ENCODE assay signal across 13 mouse cellular contexts in genomic region chr11:102921491-102921890, GRCm38 (mm10). TPM values are rescaled to one million over a fixed set of nuclear protein-coding genes. Genes with fewer than 3 reads are reported as not detected.
DNase-seq lines count a peak whose midpoint lies in the region; ATAC-seq and TF ChIP-seq lines count a peak whose summit lies in the region.
"Had no signal": no experiment of that assay in that cellular context is flagged by ENCODE, and none has a peak within 500 bp of the region (broad histone marks: within the 10 kb centered on the region; RNA-seq: fewer than 3 reads in every experiment).

No protein-coding gene starts in this region.

- H3K4me3 ChIP-seq in heart, embryonic 10.5 days = no peak overlapping the region
- H3K4me3 ChIP-seq in heart, embryonic 11.5 days (ENCODE audit: low read depth, low read length) = no peak overlapping the region
- H3K4me3 ChIP-seq in liver, embryonic 14.5 days (ENCODE audit: insufficient read depth in 1 of 2, low read depth in 2 of 2, low read length in 2 of 2) = no peak overlapping the region
- no peak overlapping the region for H3K4me3 ChIP-seq in liver, postnatal 0 days (ENCODE audit: low read depth, low read length)
- no peak overlapping the region for H3K4me3 ChIP-seq in hindbrain, embryonic 14.5 days (replicated peaks; ENCODE audit: low read length)
- H3K4me3 ChIP-seq in midbrain, embryonic 15.5 days = no peak overlapping the region
- H3K4me3 ChIP-seq: kidney, embryonic 15.5 days had no signal

- H3K36me3 ChIP-seq in heart, embryonic 10.5 days = peaks cover 20% of the 10 kb centered on the region
- H3K36me3 ChIP-seq in heart, embryonic 11.5 days (ENCODE audit: control insufficient read depth, insufficient read depth, low read length) = 0 out of 2 replicates have a peak, but pooled peaks cover 2% of the 10 kb centered on the region
- peaks cover 41% of the 10 kb centered on the region for H3K36me3 ChIP-seq in liver, embryonic 14.5 days (replicated peaks; ENCODE audit: control insufficient read depth, insufficient read depth, low read depth)
- peaks cover 19% of the 10 kb centered on the region for H3K36me3 ChIP-seq in liver, postnatal 0 days (replicated peaks; ENCODE audit: insufficient read depth, low read length)
- no peaks in the 10 kb centered on the region for H3K36me3 ChIP-seq in hindbrain, embryonic 14.5 days (replicated peaks; ENCODE audit: control insufficient read depth, insufficient read depth)
- H3K36me3 ChIP-seq in midbrain, embryonic 15.5 days (replicated peaks) = no peaks in the 10 kb centered on the region

- no peak overlapping the region for H3K9ac ChIP-seq in heart, embryonic 11.5 days (ENCODE audit: low read depth, low read length)
- H3K9ac ChIP-seq in liver, embryonic 14.5 days (replicated peaks) = 0 out of 2 replicates have a peak overlapping the region, but pooled peaks have one; percentile 6
- H3K9ac ChIP-seq in liver, postnatal 0 days (replicated peaks) = no peak overlapping the region
- H3K9ac ChIP-seq in hindbrain, embryonic 14.5 days = 0 out of 2 replicates have a peak overlapping the region, but pooled peaks have one; percentile 2
- no peak overlapping the region for H3K9ac ChIP-seq in midbrain, embryonic 15.5 days
- H3K9ac ChIP-seq: kidney, embryonic 15.5 days had no signal

- DNase-seq in heart, embryonic 10.5 days (ENCODE audit: low spot score) = peak; percentile 53
- DNase-seq in liver, embryonic 14.5 days (ENCODE audit: low read depth in 3 of 3, low spot score in 3 of 3) = no peak
- no peak for DNase-seq in liver, postnatal 0 days
- DNase-seq in hindbrain, embryonic 14.5 days (ENCODE audit: low spot score) = no peak
- no peak for DNase-seq in right cerebral cortex, postnatal 36 days (ENCODE audit: low spot score in 2 of 2)
- DNase-seq: cerebellum, adult 9-11 months; left cerebral cortex, postnatal 4 days; lung, postnatal 36 days had no signal

- no peak overlapping the region for H3K27ac ChIP-seq in heart, embryonic 10.5 days
- no peak overlapping the region for H3K27ac ChIP-seq in heart, embryonic 11.5 days (ENCODE audit: low read depth, low read length)
- no peak overlapping the region for H3K27ac ChIP-seq in liver, embryonic 14.5 days
- no peak overlapping the region for H3K27ac ChIP-seq in liver, postnatal 0 days (ENCODE audit: low read depth)
- no peak overlapping the region for H3K27ac ChIP-seq in hindbrain, embryonic 14.5 days
- H3K27ac ChIP-seq in midbrain, embryonic 15.5 days = no peak overlapping the region
- H3K27ac ChIP-seq: kidney, embryonic 15.5 days had no signal

- WGBS in heart, embryonic 10.5 days = 81% methylated on average over 6 of the region's 6 CpGs
- 79% methylated on average over 6 of the region's 6 CpGs for WGBS in heart, embryonic 11.5 days (ENCODE audit: insufficient replicate concordance)
- WGBS in liver, embryonic 14.5 days (ENCODE audit: insufficient replicate concordance) = 90% methylated on average over 6 of the region's 6 CpGs
- WGBS in liver, postnatal 0 days (ENCODE audit: insufficient replicate concordance) = 89% methylated on average over 6 of the region's 6 CpGs
- 49% methylated on average over 6 of the region's 6 CpGs for WGBS in hindbrain, embryonic 14.5 days
- 61% methylated on average over 6 of the region's 6 CpGs for WGBS in midbrain, embryonic 15.5 days

- no peak for TF ChIP-seq CTCF in liver, embryonic 14.5 days (IDR thresholded peaks at IDR 0.05; ENCODE audit: low read depth)
- no peak for TF ChIP-seq CTCF in liver, postnatal 0 days (IDR thresholded peaks at IDR 0.05; ENCODE audit: low read depth)

- TF ChIP-seq EP300 in liver, embryonic 14.5 days (IDR thresholded peaks at IDR 0.05; ENCODE audit: low read depth) = no peak
- TF ChIP-seq EP300 in liver, postnatal 0 days (IDR thresholded peaks at IDR 0.05; ENCODE audit: low read depth) = no peak

- peaks cover 18% of the 10 kb centered on the region for H3K4me1 ChIP-seq in heart, embryonic 10.5 days
- peaks cover 8% of the 10 kb centered on the region; the same call in 1 of the 2 replicates for H3K4me1 ChIP-seq in heart, embryonic 11.5 days (ENCODE audit: control insufficient read depth, insufficient read depth, low read length)
- peaks cover 4 to 16% of the 10 kb centered on the region in 2 experiments for H3K4me1 ChIP-seq in liver, embryonic 14.5 days (replicated peaks; ENCODE audit: control insufficient read depth in 2 of 2, insufficient read depth in 2 of 2, low read length in 1 of 2)
- peaks cover 10% of the 10 kb centered on the region; the same call in 1 of the 2 replicates for H3K4me1 ChIP-seq in liver, postnatal 0 days (ENCODE audit: insufficient read depth)
- H3K4me1 ChIP-seq in hindbrain, embryonic 14.5 days (replicated peaks; ENCODE audit: control insufficient read depth, insufficient read depth, low read length) = peaks cover 13% of the 10 kb centered on the region
- H3K4me1 ChIP-seq in midbrain, embryonic 15.5 days = peaks cover 18% of the 10 kb centered on the region

- no peak overlapping the region for H3K4me2 ChIP-seq in heart, embryonic 11.5 days
- H3K4me2 ChIP-seq in liver, embryonic 14.5 days (ENCODE audit: low read depth) = no peak overlapping the region
- no peak overlapping the region for H3K4me2 ChIP-seq in liver, postnatal 0 days (ENCODE audit: low read depth, low read length)
- H3K4me2 ChIP-seq in hindbrain, embryonic 14.5 days (replicated peaks) = no peak overlapping the region
- peak overlapping the region; percentile 10; the same call in 1 of the 2 replicates for H3K4me2 ChIP-seq in midbrain, embryonic 15.5 days
- H3K4me2 ChIP-seq: kidney, embryonic 15.5 days had no signal

- H3K9me3 ChIP-seq in heart, embryonic 10.5 days = no peaks in the 10 kb centered on the region
- H3K9me3 ChIP-seq in heart, embryonic 11.5 days (replicated peaks; ENCODE audit: control insufficient read depth, low read length) = no peaks in the 10 kb centered on the region
- no peaks in the 10 kb centered on the region for H3K9me3 ChIP-seq in liver, embryonic 14.5 days (ENCODE audit: control insufficient read depth, low read length)
- H3K9me3 ChIP-seq in liver, postnatal 0 days (ENCODE audit: low read length) = no peaks in the 10 kb centered on the region
- no peaks in the 10 kb centered on the region for H3K9me3 ChIP-seq in hindbrain, embryonic 14.5 days (ENCODE audit: control insufficient read depth, low read length)
- no peaks in the 10 kb centered on the region for H3K9me3 ChIP-seq in midbrain, embryonic 15.5 days
- H3K9me3 ChIP-seq: kidney, embryonic 15.5 days had no signal

- no peak for ATAC-seq in heart, embryonic 11.5 days (replicated peaks; ENCODE audit: insufficient number of reproducible peaks, low FRiP score, low TSS enrichment)
- no peak for ATAC-seq in liver, embryonic 14.5 days (ENCODE audit: insufficient read depth)
- no peak for ATAC-seq in liver, postnatal 0 days
- no peak for ATAC-seq in hindbrain, embryonic 14.5 days (ENCODE audit: low FRiP score)
- ATAC-seq in midbrain, embryonic 15.5 days (replicated peaks) = no peak
- ATAC-seq: CD4-positive, CD25-positive, alpha-beta regulatory T cell, adult 4 months had no signal

- no peaks in the 10 kb centered on the region for H3K27me3 ChIP-seq in heart, embryonic 10.5 days (ENCODE audit: insufficient read depth, poor library complexity, severe bottlenecking)
- no peaks in the 10 kb centered on the region for H3K27me3 ChIP-seq in heart, embryonic 11.5 days (ENCODE audit: control insufficient read depth, insufficient read depth, low read length)
- no peaks in the 10 kb centered on the region for H3K27me3 ChIP-seq in liver, embryonic 14.5 days (ENCODE audit: control insufficient read depth, insufficient read depth, low read length)
- H3K27me3 ChIP-seq in liver, postnatal 0 days (ENCODE audit: insufficient read depth, low read length) = no peaks in the 10 kb centered on the region
- no peaks in the 10 kb centered on the region for H3K27me3 ChIP-seq in hindbrain, embryonic 14.5 days (ENCODE audit: control insufficient read depth, insufficient read depth, low read length)
- H3K27me3 ChIP-seq in midbrain, embryonic 15.5 days (replicated peaks) = no peaks in the 10 kb centered on the region; the same call in 1 of the 2 replicates
- H3K27me3 ChIP-seq: kidney, embryonic 15.5 days had no signal

RNA-seq across cellular contexts. Expression of gene Kif18b, which starts 3.4 kb away (rescaled TPM):
- polyA plus RNA-seq in heart, embryonic 10.5 days (2016; fragmentation: Nextera tagmentation; extraction: Ambion mirVana) = 7.7 and 12.1 TPM in 2 replicates
- 5.6 and 5.9 TPM in 2 replicates for polyA plus RNA-seq in heart, embryonic 11.5 days (2014; fragmentation: Nextera tagmentation; extraction: Ambion mirVana)
- polyA plus RNA-seq in liver, embryonic 14.5 days (2012; rRNA removed) = 19.7 and 21.9 TPM in 2 replicates
- polyA plus RNA-seq in liver, embryonic 14.5 days (2014; fragmentation: Nextera tagmentation; extraction: Ambion mirVana) = 6.3 TPM in 2 replicates
- 3.2 and 3.4 TPM in 2 replicates for polyA plus RNA-seq in liver, postnatal 0 days (2015; fragmentation: Nextera tagmentation; extraction: Ambion mirVana)
- 0.79 and 1.5 TPM in 2 replicates for polyA plus RNA-seq in hindbrain, embryonic 14.5 days (2014; fragmentation: Nextera tagmentation; extraction: Ambion mirVana)
- polyA plus RNA-seq in midbrain, embryonic 15.5 days (2015; fragmentation: Nextera tagmentation; extraction: Ambion mirVana) = 1.8 and 2.4 TPM in 2 replicates

RNA-seq across cellular contexts. Expression of gene Gfap, which starts 20.8 kb away (rescaled TPM):
- polyA plus RNA-seq in heart, embryonic 10.5 days (2016; fragmentation: Nextera tagmentation; extraction: Ambion mirVana) = 0.05 and 0.09 TPM in 2 replicates
- polyA plus RNA-seq in heart, embryonic 11.5 days (2014; fragmentation: Nextera tagmentation; extraction: Ambion mirVana) = 0.18 and 0.20 TPM in 2 replicates
- polyA plus RNA-seq in liver, embryonic 14.5 days (2012; rRNA removed) = 8.2 and 12.6 TPM in 2 replicates
- 9.3 and 10.2 TPM in 2 replicates for polyA plus RNA-seq in liver, embryonic 14.5 days (2014; fragmentation: Nextera tagmentation; extraction: Ambion mirVana)
- 3.6 and 3.8 TPM in 2 replicates for polyA plus RNA-seq in liver, postnatal 0 days (2015; fragmentation: Nextera tagmentation; extraction: Ambion mirVana)
- 0.66 and 1.9 TPM in 2 replicates for polyA plus RNA-seq in hindbrain, embryonic 14.5 days (2014; fragmentation: Nextera tagmentation; extraction: Ambion mirVana)
- polyA plus RNA-seq in midbrain, embryonic 15.5 days (2015; fragmentation: Nextera tagmentation; extraction: Ambion mirVana) = 0.14 and 0.25 TPM in 2 replicates
- polyA plus RNA-seq: CD4-positive, CD25-positive, alpha-beta regulatory T cell, adult 4 months had no signal

RNA-seq across cellular contexts. Expression of gene C1ql1, which starts 25.0 kb away (rescaled TPM):
- 0.34 and 0.98 TPM in 2 replicates for polyA plus RNA-seq in heart, embryonic 10.5 days (2016; fragmentation: Nextera tagmentation; extraction: Ambion mirVana)
- polyA plus RNA-seq in heart, embryonic 11.5 days (2014; fragmentation: Nextera tagmentation; extraction: Ambion mirVana) = 0.76 and 1.0 TPM in 2 replicates
- 0.17 and 0.21 TPM in 2 replicates for polyA plus RNA-seq in liver, embryonic 14.5 days (2012; rRNA removed)
- polyA plus RNA-seq in liver, embryonic 14.5 days (2014; fragmentation: Nextera tagmentation; extraction: Ambion mirVana) = 0.15 TPM in 1 of 2 replicates, not detected in the other
- polyA plus RNA-seq in liver, postnatal 0 days (2015; fragmentation: Nextera tagmentation; extraction: Ambion mirVana) = 0.12 TPM in 1 of 2 replicates, not detected in the other
- polyA plus RNA-seq in hindbrain, embryonic 14.5 days (2014; fragmentation: Nextera tagmentation; extraction: Ambion mirVana) = 12.0 and 14.6 TPM in 2 replicates
- 11.7 and 14.0 TPM in 2 replicates for polyA plus RNA-seq in midbrain, embryonic 15.5 days (2015; fragmentation: Nextera tagmentation; extraction: Ambion mirVana)
- polyA plus RNA-seq: CD4-positive, CD25-positive, alpha-beta regulatory T cell, adult 4 months had no signal

RNA-seq across cellular contexts. Expression of gene Fam187a, which starts 36.5 kb away (rescaled TPM):
- not detected in 2 replicates for polyA plus RNA-seq in heart, embryonic 10.5 days (2016; fragmentation: Nextera tagmentation; extraction: Ambion mirVana)
- not detected in 2 replicates for polyA plus RNA-seq in heart, embryonic 11.5 days (2014; fragmentation: Nextera tagmentation; extraction: Ambion mirVana)
- not detected in 2 replicates for polyA plus RNA-seq in liver, embryonic 14.5 days (2012; rRNA removed)
- polyA plus RNA-seq in liver, embryonic 14.5 days (2014; fragmentation: Nextera tagmentation; extraction: Ambion mirVana) = 0.06 TPM in 1 of 2 replicates, not detected in the other
- polyA plus RNA-seq in liver, postnatal 0 days (2015; fragmentation: Nextera tagmentation; extraction: Ambion mirVana) = not detected in 2 replicates
- 0.12 TPM in 1 of 2 replicates, not detected in the other for polyA plus RNA-seq in hindbrain, embryonic 14.5 days (2014; fragmentation: Nextera tagmentation; extraction: Ambion mirVana)
- not detected in 2 replicates for polyA plus RNA-seq in midbrain, embryonic 15.5 days (2015; fragmentation: Nextera tagmentation; extraction: Ambion mirVana)
- polyA plus RNA-seq: CD4-positive, CD25-positive, alpha-beta regulatory T cell, adult 4 months; kidney, embryonic 15.5 days; urinary bladder, adult 2 months had no signal

RNA-seq across cellular contexts. Expression of gene Ccdc103, which starts 40.5 kb away (rescaled TPM):
- 0.62 and 0.93 TPM in 2 replicates for polyA plus RNA-seq in heart, embryonic 10.5 days (2016; fragmentation: Nextera tagmentation; extraction: Ambion mirVana)
- polyA plus RNA-seq in heart, embryonic 11.5 days (2014; fragmentation: Nextera tagmentation; extraction: Ambion mirVana) = 0.42 and 0.56 TPM in 2 replicates
- polyA plus RNA-seq in liver, embryonic 14.5 days (2012; rRNA removed) = 0.29 and 0.59 TPM in 2 replicates
- 0.75 and 1.1 TPM in 2 replicates for polyA plus RNA-seq in liver, embryonic 14.5 days (2014; fragmentation: Nextera tagmentation; extraction: Ambion mirVana)
- polyA plus RNA-seq in liver, postnatal 0 days (2015; fragmentation: Nextera tagmentation; extraction: Ambion mirVana) = 0.39 and 0.51 TPM in 2 replicates
- 2.2 and 2.8 TPM in 2 replicates for polyA plus RNA-seq in hindbrain, embryonic 14.5 days (2014; fragmentation: Nextera tagmentation; extraction: Ambion mirVana)
- polyA plus RNA-seq in midbrain, embryonic 15.5 days (2015; fragmentation: Nextera tagmentation; extraction: Ambion mirVana) = 2.0 and 2.2 TPM in 2 replicates
- polyA plus RNA-seq: CD4-positive, CD25-positive, alpha-beta regulatory T cell, adult 4 months had no signal

Comparison
In these comparisons a context has a peak if more than half of its experiments do, and no peak if none do; other contexts are left out.
1. H3K9ac ChIP-seq: peak in liver, embryonic 14.5 days (single experiment) and hindbrain, embryonic 14.5 days (single experiment); none in heart, embryonic 11.5 days (single experiment), liver, postnatal 0 days (single experiment) and midbrain, embryonic 15.5 days (single experiment).